Mouse (Mus musculus): Measurements from ENCODE around the gene Pum1.
"Not testable (repeated sequence)": the region's sequence is repeated elsewhere in the genome, so short reads cannot be mapped to it uniquely, and the experiment has no call there.

Gene Pum1

GRCm38 (mm10) chr4:130662979-130663725 lies at the start of gene Pum1:
Gene Pum1 (plus strand): TSS chr4:130663321.
- DNase-seq (ENCODE audit: low read depth, low spot score) = peak; percentile 91

- no peak for DNase-seq (ENCODE audit: low read depth, low spot score)
Measured at GRCm38 (mm10) chr4:130629391-130629790, 33.7 kb upstream of the Pum1 start.

- no peak for DNase-seq (ENCODE audit: low read depth, low spot score)
Measured at GRCm38 (mm10) chr4:130630232-130630847, 32.8 kb upstream of the Pum1 start.

- not testable (repeated sequence) for DNase-seq (ENCODE audit: low read depth, low spot score)
Measured at GRCm38 (mm10) chr4:130635076-130635475, 28.0 kb upstream of the Pum1 start.

- no peak for DNase-seq (ENCODE audit: low read depth, low spot score)
Measured at GRCm38 (mm10) chr4:130636761-130637160, 26.4 kb upstream of the Pum1 start.

- DNase-seq (ENCODE audit: low read depth, low spot score) = no peak
Measured at GRCm38 (mm10) chr4:130637488-130638422, 25.4 kb upstream of the Pum1 start.

GRCm38 (mm10) chr4:130640031-130640717 lies 22.9 kb upstream of the Pum1 start:
- DNase-seq (ENCODE audit: low read depth, low spot score) = no peak

- DNase-seq (ENCODE audit: low read depth, low spot score) = no peak
Measured at GRCm38 (mm10) chr4:130642468-130642867, 20.7 kb upstream of the Pum1 start.

GRCm38 (mm10) chr4:130645426-130645825 lies 17.7 kb upstream of the Pum1 start:
- DNase-seq (ENCODE audit: low read depth, low spot score) = no peak

GRCm38 (mm10) chr4:130651286-130651685 lies 11.8 kb upstream of the Pum1 start:
- DNase-seq (ENCODE audit: low read depth, low spot score) = no peak

- no peak for DNase-seq (ENCODE audit: low read depth, low spot score)
Measured at GRCm38 (mm10) chr4:130652546-130652945, 10.6 kb upstream of the Pum1 start.

- DNase-seq (ENCODE audit: low read depth, low spot score) = no peak
Measured at GRCm38 (mm10) chr4:130657820-130658565, 5.1 kb upstream of the Pum1 start.

- no peak for DNase-seq (ENCODE audit: low read depth, low spot score)
Measured at GRCm38 (mm10) chr4:130659470-130659869, 3.7 kb upstream of the Pum1 start.

- DNase-seq (ENCODE audit: low read depth, low spot score) = no peak
Measured at GRCm38 (mm10) chr4:130660106-130660505, 3.0 kb upstream of the Pum1 start.

GRCm38 (mm10) chr4:130661151-130661550 lies 2.0 kb upstream of the Pum1 start:
- no peak for DNase-seq (ENCODE audit: low read depth, low spot score)

- not testable (repeated sequence) for DNase-seq (ENCODE audit: low read depth, low spot score)
Measured at GRCm38 (mm10) chr4:130662305-130662704, 816 bp upstream of the Pum1 start.

- DNase-seq (ENCODE audit: low read depth, low spot score) = peak; percentile 30
Measured at GRCm38 (mm10) chr4:130663810-130664401, 785 bp downstream of the Pum1 start.

- DNase-seq (ENCODE audit: low read depth, low spot score) = no peak
Measured at GRCm38 (mm10) chr4:130664414-130665029, 1.4 kb downstream of the Pum1 start.

- DNase-seq (ENCODE audit: low read depth, low spot score) = no peak
Measured at GRCm38 (mm10) chr4:130665176-130665575, 2.1 kb downstream of the Pum1 start.

GRCm38 (mm10) chr4:130667686-130668085 lies 4.6 kb downstream of the Pum1 start:
- no peak for DNase-seq (ENCODE audit: low read depth, low spot score)
